Mouse (Mus musculus): Measurements from ENCODE around the gene Tgfbi.

DNA sequence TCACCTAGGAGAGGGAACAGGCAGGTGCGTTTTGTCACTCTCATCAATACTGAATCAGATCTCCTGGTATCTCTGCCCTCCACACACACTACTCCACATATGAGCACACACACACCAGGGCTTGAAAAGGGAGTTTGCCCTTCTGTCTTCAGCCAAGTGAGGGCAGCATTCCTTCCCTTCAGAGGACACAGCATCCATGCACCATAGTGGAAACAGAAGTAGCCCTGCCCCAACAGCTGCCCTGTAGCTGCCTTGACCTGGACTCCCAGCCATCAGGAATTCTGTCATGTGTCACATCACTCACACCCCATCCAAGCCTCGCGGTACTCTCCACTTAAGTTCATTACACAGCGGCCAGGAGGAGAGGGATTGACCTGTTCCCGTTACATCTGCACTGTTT, 31.2 kb upstream of the Tgfbi start:
- no peak for TF ChIP-seq USF1 (IDR thresholded peaks at IDR 0.05; ENCODE audit: low read depth)
- TF ChIP-seq TCF12 (IDR thresholded peaks at IDR 0.05; ENCODE audit: insufficient read depth, poor library complexity, severe bottlenecking) = no peak
- TF ChIP-seq POLR2A (IDR thresholded peaks at IDR 0.05; ENCODE audit: insufficient read length, low read depth) = no peak
- no peak for TF ChIP-seq CEBPB (IDR thresholded peaks at IDR 0.05; ENCODE audit: insufficient read depth, poor library complexity, severe bottlenecking)
- no peak for TF ChIP-seq REST (IDR thresholded peaks at IDR 0.05; ENCODE audit: insufficient read depth, insufficient read length)

Data from myocyte (in vitro differentiated cells).